Mouse (Mus musculus) right cerebral cortex, postnatal 14 days (tissue): ENCODE results near the gene Tspear.
"Not testable (repeated sequence)": the region's sequence is repeated elsewhere in the genome, so short reads cannot be mapped to it uniquely, and the experiment has no call there.

Experiments
- DNase-seq: peaks from one replicate; pipeline ENCODE4 v3.0.0; 2022

Gene Tspear

DNA sequence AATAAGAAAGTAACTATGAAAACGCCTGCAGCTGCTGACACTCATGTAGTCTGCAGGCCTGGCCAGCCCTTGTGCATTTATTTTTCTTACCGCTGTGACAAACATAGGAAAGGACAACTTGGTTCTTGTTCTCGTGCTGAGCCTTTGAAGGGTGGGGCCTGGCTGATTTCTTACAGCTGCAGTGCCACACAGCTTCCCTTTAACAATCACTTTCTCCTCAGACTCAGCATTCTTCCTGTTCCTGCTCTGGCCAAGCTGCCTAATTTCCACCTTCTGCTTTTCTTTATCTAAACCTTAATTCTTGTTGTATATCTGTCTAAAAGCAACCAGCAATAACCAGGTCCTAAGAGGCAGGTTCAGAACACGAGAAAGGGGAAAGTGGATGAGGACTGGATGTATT, 27.4 kb downstream of the Tspear start:
- DNase-seq: no peak

DNA sequence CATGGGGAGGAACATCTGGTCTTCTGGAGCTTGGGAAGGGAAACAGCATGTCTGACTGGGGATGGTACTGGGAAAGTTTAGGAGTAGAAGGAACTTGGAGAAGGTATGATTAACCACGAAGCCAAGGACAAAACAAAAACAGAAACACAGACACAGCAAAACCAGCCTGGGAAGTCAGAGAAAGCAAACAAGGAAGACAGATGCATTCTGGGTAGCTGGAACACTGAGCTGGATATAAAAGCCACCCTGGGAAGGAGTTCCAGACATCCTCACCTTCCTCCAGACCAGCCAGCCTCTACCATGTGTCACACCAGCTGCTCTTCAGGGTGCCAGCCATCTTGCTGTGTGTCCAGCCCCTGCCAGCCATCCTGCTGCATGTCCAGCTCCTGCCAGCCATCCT, 29.1 kb downstream of the Tspear start, which contains the start of gene Gm10142:
Gene Gm10142 (plus strand): TSS at position 301 of the 400 bp plus-strand sequence.
- DNase-seq: no peak

DNA sequence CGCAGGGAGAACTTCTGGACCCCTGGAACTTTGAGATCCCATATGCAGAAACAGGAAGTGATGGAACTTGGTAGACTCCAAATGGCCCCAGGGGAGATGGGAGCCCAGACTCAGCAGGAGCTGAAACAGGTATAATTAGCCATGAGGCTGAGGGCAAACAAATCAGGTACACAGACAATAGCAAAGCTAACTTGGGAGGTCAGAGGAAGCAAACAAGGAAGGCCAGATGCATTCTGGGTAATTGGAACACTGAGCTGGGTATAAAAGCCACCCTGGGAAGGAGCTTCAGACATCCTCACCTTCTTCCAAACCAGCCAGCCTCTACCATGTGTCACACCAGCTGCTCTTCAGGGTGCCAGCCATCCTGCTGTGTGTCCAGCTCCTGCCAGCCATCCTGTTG, 33.9 kb downstream of the Tspear start, which contains the start of gene Krtap12-1:
Gene Krtap12-1 (plus strand): TSS at position 301 of the 400 bp plus-strand sequence.
- not testable (repeated sequence) for DNase-seq

DNA sequence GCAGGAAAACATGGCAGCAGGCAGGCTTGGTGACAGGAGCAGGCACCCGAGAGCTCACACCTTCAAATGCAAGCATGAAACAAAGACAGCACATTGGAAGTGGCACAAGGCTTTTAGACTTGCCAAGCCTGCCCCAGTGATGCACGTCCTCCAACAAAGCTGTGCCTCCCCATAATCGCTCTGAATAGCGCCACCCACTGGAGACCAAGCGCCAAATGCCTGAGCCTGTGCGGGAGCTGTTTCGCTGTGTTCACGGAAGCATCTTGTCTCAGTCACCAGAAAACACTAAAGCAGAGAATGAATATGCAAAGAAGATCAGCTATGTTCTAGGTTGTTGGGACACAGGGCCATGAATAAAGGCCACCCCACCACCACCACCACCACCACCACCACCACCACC, 38.5 kb downstream of the Tspear start:
- no peak for DNase-seq

DNA sequence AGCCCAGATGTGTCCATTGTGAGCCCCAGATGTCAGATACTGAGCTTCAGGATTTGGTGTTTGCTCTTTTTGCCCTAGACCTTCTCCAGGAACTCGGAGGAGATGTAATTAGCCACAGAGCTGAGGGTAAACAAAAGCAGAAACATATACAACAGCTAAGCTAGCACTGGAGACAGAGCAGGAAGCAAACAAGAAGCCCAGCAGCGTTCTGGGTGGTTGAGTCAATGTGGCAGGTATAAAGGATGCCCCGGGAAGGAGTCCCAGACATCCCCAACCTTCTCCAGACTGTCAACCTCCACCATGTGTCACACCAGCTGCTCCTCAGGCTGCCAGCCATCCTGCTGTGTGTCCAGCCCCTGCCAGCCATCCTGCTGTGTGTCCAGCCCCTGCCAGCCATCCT, 39.8 kb downstream of the Tspear start, which contains the start of gene Gm10100:
Gene Gm10100 (plus strand): TSS at position 301 of the 400 bp plus-strand sequence.
- DNase-seq: no peak

DNA sequence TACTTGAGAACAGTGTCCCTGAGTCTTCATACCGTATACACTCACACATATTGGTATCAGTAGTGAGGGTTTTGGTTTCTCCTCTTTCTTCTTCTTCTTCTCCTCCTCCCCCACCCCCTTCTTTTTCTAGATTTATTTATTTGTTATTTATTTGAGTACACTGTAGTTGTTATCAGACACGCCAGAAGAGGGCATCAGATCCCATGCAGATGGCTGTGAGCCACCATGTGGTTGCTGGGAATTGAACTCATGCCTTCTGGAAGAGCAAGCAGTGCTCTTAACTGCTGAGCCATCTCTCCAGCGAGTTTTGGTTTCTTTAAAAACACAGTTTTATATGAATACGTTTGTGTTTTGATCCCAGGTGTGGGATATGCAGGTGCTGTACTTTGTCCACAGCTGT, 41.9 kb downstream of the Tspear start:
- DNase-seq: no peak

DNA sequence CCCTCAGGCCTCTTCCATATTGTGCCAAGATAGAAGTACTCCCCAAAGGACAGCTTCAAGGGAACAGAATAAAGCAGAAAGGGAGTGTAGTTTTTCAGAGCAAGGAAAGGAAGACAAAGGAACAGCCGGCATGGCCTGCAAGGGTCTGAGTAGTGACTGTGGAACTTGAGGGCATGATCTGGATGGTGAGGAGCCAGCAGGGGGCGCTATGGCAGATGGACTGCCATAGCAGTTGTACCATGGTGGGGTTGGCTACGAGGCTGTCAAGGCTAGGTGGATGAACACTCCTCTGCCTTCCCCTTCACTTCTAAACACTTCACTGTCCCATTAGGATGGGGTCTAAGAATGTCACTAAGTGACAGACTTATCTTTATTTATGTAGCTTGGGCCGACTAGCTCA, 42.9 kb downstream of the Tspear start:
- no peak for DNase-seq

DNA sequence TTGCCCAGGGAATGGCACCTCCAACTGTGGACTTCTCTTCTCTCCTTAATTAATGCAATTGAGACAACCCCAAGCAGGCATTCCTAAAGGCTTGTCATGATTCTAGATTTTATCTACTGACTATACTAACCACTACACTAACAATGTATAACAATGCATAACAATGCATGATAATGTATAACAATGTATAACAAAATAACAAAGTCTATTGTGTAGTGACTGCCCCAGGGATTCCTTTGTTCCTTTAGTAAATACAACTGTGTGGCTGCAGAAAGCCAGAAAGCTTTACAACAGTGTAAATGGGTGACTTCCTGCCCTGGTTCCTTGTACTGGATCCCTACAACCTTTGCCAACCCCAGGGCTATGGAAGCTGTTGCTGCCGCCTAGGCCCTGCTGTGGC, 49.6 kb downstream of the Tspear start:
- DNase-seq: no peak

DNA sequence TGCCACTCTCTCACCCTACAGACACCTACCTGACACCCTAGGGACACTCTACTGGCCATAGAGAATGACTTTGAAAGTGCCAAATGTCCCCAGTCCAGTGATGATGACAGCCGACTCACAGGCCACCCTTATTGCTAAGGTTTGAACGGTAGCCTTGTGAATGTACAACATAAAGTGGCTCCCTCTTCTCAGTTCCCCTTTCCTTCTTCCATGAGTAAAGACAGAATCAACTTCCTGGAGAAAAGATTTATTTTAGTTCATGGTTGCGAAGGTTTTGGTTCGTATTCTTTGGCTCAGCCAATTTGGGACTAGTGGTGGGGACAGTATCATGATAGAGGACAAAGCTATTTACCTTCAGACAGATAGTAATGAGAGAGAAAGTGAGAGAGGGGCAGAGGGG, 52.6 kb downstream of the Tspear start:
- no peak for DNase-seq

DNA sequence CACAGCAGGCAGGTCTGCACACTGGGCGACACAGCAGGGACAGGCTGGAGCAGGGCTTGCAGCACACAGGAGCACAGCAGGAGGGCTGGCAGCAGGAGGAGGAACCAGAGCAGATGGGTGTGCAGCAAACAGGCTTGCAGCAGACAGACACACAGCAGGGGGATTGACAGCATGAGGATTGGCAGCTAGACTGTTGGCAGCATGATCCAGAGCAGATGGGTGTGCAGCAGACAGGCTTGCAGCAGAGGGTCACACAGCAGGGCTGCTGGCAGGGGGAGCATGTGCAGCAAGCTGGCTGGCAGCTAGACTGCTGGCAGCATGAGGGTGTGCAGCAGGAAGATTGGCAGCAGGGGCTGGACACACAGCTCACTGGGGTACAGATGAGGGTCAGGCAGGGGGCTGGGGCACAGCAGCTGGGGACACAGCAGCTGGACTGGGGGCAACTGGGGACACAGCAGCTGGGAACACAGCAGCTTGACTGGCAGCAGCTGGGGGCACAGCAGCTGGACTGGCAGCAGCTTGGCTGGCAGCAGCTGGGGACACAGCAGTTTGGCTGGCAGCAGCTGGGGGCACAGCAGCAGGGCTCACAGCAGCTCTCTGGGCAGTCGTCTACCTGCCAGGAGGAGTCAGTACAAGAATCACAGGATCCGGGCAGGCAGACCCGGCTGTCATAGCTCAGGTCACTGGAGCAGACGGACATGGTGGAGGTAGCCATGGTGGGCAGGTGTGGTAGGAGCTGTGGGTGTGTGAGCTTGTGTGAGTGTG, 55.7 kb downstream of the Tspear start, which contains the start of gene Gm18596:
Gene Gm18596 (minus strand): TSS at position 715 of the 765 bp plus-strand sequence.
- not testable (repeated sequence) for DNase-seq

DNA sequence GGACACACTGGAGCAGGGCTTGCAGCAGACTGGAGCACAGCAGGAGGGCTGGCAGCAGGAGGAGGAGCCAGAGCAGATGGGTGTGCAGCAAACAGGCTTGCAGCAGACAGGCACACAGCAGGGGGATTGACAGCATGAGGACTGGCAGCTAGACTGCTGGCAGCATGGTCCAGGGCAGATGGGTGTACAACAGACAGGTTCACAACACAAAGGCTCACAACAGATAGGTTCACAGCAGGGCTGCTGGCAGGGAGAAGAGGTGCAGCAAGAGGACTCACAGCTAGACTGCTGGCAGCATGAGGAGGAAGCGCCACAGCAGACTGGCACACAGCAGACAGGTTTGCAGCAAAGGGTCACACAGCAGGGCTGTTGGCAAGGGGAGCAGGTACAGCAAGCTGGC, 64.3 kb downstream of the Tspear start:
- not testable (repeated sequence) for DNase-seq

DNA sequence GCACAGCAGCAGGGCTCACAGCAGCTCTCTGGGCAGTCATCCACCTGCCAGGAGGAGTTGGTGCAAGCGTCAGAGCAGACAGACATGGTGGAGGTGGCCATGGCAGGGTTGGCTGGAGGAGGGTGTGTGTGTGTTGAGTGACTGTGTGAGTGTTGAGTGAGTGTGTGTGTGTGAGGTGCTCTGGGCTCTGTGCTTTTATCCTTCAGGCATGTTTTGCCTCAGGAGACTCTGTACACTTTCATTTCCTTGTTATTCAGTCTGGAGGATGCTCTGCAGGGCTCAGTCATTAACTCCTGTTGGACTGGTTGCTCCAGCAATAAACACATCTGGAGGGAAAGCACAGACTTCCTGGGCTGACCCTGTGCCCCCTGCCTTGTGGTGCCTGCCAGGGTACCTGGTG, 64.9 kb downstream of the Tspear start, which contains the start of gene Gm9736:
Gene Gm9736 (minus strand): TSS at position 101 of the 400 bp plus-strand sequence.
- not testable (repeated sequence) for DNase-seq

DNA sequence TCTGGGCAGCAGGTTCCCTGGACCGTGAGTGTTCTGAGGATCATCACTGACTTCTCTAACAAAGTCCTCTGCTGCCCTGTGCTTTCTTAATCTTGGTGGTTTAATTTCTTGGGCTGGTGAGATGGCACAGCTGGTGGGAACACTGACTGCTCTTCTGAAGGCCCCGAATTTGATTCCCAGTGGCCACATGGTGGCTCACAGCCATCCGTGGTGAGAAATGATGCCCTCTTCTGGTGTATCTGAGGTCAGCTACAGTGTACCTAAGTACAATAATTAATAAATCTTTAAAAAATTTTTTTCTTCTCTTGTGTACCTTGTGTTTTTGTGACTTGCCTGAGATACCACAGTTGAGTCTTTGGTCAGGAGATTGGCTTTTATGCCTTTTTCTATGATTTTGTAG, 65.9 kb downstream of the Tspear start:
- DNase-seq: not testable (repeated sequence)

DNA sequence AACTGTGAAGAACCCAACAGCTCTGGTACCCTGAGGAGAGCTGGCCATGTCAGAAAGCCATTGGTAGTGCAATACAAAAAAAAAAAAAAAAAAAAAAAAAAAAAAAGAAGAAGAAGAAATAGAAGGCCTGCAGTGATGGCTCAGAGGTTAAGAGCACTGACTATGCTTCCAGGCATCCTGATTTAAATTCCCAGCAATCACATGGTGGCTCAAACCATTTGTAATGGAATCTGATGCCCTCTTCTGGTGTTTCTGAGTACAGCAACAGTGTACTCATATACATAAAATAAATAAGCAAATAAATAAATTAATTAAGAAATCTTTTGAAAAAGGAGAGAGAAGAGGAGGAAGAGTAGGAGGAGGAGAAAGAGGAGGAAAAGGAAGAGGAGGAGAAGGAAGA, 67.1 kb downstream of the Tspear start:
- no peak for DNase-seq

DNA sequence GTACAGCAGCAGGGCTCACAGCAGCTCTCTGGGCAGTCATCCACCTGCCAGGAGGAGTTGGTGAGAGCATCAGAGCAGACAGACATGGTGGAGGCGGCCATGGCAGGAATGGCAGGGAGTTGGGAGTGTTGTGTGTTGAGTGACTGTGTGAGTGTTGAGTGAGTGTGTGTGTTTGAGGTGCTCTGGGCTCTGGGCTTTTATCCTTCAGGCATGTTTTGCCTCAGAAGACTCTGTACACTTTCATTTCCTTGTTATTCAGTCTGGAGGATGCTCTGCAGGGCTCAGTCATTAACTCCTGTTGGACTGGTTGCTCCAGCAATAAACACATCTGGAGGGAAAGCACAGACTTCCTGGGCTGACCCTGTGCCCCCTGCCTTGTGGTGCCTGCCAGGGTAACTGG, 73.2 kb downstream of the Tspear start, which contains the start of gene Gm3233:
Gene Gm3233 (minus strand): TSS at position 101 of the 400 bp plus-strand sequence.
- DNase-seq: not testable (repeated sequence)

DNA sequence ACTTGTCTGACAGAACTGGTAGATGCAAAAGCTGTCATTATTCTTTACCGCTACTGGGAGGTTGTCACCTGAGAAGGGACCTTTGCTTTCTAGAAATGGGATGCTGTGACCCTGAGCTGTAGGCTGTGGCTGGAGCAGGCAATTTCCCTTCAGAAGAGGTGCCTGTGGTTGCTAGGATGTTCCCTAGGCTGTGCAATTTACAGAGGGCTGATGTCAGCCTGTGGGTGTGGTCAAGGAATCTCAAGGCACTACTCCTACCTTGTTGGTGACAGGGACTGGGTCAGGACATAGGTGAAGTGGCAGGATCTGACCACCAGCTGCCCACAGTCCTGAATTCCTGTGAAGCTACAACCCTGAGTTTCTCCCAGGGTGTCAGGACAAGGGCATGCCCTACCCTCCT, 83.4 kb downstream of the Tspear start:
- DNase-seq: no peak

DNA sequence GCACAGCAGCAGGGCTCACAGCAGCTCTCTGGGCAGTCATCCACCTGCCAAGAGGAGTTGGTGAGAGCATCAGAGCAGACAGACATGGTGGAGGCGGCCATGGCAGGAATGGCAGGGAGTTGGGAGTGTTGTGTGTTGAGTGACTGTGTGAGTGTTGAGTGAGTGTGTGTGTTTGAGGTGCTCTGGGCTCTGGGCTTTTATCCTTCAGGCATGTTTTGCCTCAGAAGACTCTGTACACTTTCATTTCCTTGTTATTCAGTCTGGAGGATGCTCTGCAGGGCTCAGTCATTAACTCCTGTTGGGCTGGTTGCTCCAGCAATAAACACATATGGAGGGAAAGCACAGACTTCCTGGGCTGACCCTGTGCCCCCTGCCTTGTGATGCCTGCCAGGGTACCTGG, 84.9 kb downstream of the Tspear start, which contains the start of gene Gm3238:
Gene Gm3238 (minus strand): TSS at position 101 of the 400 bp plus-strand sequence.
- DNase-seq: not testable (repeated sequence)

DNA sequence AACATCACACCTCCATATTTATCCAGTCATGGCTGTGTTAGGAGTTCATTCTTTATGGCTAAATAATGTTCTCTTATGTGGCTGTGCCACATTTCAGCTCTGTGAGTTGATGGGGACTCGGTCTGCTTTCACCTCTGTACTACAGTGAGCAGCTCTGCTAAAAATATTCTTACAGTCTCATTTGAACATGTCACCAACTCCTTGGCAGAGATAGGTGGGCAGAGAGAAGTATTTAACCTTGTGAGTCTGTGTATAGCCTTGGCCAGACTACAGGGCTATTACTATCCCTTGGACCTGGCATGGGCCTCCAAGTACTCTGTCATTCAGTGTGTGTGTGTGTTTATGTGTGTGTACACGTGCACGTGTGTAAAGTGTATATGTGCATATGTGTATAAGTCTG, 85.8 kb downstream of the Tspear start:
- DNase-seq: not testable (repeated sequence)

DNA sequence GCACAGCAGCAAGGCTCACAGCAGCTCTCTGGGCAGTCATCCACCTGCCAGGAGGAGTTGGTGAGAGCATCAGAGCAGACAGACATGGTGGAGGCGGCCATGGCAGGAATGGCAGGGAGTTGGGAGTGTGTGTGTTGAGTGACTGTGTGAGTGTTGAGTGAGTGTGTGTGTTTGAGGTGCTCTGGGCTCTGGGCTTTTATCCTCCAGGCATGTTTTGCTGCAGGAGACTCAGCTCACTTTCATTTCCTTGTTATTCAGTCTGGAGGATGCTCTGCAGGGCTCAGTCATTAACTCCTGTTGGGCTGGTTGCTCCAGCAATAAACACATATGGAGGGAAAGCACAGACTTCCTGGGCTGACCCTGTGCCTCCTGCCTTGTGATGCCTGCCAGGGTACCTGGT, 90.5 kb downstream of the Tspear start, which contains the start of gene Gm7138:
Gene Gm7138 (minus strand): TSS at position 101 of the 400 bp plus-strand sequence.
- not testable (repeated sequence) for DNase-seq

DNA sequence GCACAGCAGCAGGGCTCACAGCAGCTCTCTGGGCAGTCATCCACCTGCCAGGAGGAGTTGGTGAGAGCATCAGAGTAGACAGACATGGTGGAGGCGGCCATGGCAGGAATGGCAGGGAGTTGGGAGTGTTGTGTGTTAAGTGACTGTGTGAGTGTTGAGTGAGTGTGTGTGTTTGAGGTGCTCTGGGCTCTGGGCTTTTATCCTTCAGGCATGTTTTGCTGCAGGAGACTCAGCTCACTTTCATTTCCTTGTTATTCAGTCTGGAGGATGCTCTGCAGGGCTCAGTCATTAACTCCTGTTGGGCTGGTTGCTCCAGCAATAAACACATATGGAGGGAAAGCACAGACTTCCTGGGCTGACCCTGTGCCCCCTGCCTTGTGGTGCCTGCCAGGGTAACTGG, 96.1 kb downstream of the Tspear start, which contains the start of gene Gm3250:
Gene Gm3250 (minus strand): TSS at position 101 of the 400 bp plus-strand sequence.
- DNase-seq: not testable (repeated sequence)

DNA sequence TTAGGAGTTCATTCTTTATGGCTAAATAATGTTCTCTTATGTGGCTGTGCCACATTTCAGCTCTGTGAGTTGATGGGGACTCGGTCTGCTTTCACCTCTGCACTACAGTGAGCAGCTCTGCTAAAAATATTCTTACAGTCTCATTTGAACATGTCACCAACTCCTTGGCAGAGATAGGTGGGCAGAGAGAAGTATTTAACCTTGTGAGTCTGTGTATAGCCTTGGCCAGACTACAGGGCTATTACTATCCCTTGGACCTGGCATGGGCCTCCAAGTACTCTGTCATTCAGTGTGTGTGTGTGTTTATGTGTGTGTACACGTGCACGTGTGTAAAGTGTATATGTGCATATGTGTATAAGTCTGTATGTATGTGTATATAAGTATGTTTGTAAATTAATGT, 97.0 kb downstream of the Tspear start:
- not testable (repeated sequence) for DNase-seq

DNA sequence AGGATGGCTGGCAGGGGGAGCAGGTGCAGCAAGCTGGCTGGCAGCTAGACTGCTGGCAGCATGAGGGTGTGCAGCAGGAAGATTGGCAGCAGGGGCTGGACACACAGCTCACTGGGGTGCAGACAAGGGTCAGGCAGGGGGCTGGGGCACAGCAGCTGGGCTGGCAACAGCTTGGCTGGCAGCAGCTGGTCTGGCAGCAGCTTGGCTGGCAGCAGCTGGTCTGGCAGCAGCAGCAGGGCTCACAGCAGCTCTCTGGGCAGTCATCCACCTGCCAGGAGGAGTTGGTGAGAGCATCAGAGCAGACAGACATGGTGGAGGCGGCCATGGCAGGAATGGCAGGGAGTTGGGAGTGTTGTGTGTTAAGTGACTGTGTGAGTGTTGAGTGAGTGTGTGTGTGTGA, 101.5 kb downstream of the Tspear start, which contains the start of gene Gm7137:
Gene Gm7137 (minus strand): TSS at position 325 of the 400 bp plus-strand sequence.
- not testable (repeated sequence) for DNase-seq

DNA sequence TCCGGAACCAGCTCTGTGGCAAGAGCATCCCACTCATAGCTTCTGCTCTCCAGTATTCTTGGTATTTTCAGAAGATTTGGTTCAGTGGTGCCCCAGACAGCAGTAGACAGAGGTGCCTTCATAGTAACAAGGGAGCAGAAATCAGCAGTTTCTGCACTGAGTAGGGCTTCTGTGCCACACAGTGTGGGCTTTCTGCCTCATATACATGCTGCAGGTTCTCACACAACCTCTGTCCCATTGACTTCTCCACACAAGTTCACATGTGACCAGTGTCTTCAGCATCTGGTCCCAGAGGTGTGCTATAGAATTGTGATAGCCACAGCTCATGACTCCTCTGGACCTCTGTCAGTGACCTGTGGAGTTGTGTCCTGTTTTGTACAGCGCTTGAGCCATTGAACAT, 102.3 kb downstream of the Tspear start:
- no peak for DNase-seq

DNA sequence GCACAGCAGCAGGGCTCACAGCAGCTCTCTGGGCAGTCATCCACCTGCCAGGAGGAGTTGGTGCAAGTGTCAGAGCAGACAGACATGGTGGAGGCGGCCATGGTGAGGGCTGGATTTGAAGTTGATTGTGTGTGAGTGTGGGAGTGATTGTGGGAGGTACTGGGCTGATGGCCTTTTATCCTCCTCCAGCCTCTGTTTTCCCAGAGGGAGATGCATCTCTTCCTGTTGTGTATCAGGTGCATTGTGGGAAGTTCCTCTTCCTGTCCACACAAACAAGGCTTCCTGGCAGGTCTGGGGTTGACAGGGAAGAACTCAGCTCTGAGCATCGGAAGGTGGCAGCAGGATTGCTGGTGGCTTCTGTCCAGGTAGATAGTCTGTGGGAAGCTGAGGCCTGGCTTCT, 108.6 kb downstream of the Tspear start, which contains the start of gene Gm9639:
Gene Gm9639 (minus strand): TSS at position 101 of the 400 bp plus-strand sequence.
- no peak for DNase-seq
